In genomic region chr1:132641049-132641795, GRCm38 (mm10) we compare ENCODE assay signal across 11 mouse cellular contexts.
DNase-seq lines count a peak whose midpoint lies in the region; ATAC-seq and TF ChIP-seq lines count a peak whose summit lies in the region.
"Had no signal": no experiment of that assay in that cellular context is flagged by ENCODE, and none has a peak within 500 bp of the region (broad histone marks: within the 10 kb centered on the region; RNA-seq: fewer than 3 reads in every experiment).

No protein-coding gene starts in this region.

- H3K4me1 ChIP-seq in hindbrain, embryonic 12.5 days = peaks cover 34% of the 10 kb centered on the region
- H3K4me1 ChIP-seq in midbrain, postnatal 0 days (ENCODE audit: insufficient read depth, low read length) = 0 out of 2 replicates have a peak, but pooled peaks cover 8% of the 10 kb centered on the region
- H3K4me1 ChIP-seq: lung, embryonic 15.5 days; stomach, embryonic 15.5 days had no signal

- peak overlapping the region; percentile 11; the same call in 1 of the 2 replicates for H3K4me2 ChIP-seq in hindbrain, embryonic 12.5 days (replicated peaks)
- no peak overlapping the region for H3K4me2 ChIP-seq in midbrain, postnatal 0 days (ENCODE audit: low read depth, low read length, poor library complexity, severe bottlenecking)
- H3K4me2 ChIP-seq: lung, embryonic 15.5 days; stomach, embryonic 15.5 days had no signal

- H3K36me3 ChIP-seq in hindbrain, embryonic 12.5 days = 0 out of 2 replicates have a peak, but pooled peaks cover 4% of the 10 kb centered on the region
- H3K36me3 ChIP-seq in midbrain, postnatal 0 days (ENCODE audit: insufficient read depth, low read length) = peaks cover 16% of the 10 kb centered on the region
- H3K36me3 ChIP-seq: lung, embryonic 15.5 days; stomach, embryonic 15.5 days had no signal

- peak; percentile 70 for DNase-seq in layer of hippocampus, adult 9-11 months
- no peak for DNase-seq in layer of hippocampus, adult 11-12 months (ENCODE audit: low spot score)
- DNase-seq in embryo, embryonic 10.5 days (ENCODE audit: low spot score) = peak; percentile 22
- peak; percentile 92 for DNase-seq in midbrain, postnatal 0 days (ENCODE audit: low spot score)
- no peak for DNase-seq in T-cell, adult 2 months (ENCODE audit: low spot score)
- DNase-seq in lung, postnatal 25 days (ENCODE audit: low spot score) = no peak
- DNase-seq in left cerebral cortex, adult 11 months (ENCODE audit: low spot score) = no peak
- DNase-seq: adrenal gland, postnatal 14 days had no signal

- peak; percentile 92 for ATAC-seq in hindbrain, embryonic 12.5 days (ENCODE audit: low FRiP score)
- ATAC-seq in midbrain, postnatal 0 days (ENCODE audit: low FRiP score) = peak; percentile 85

- H3K27ac ChIP-seq in hindbrain, embryonic 12.5 days = peak overlapping the region; percentile 85
- H3K27ac ChIP-seq in midbrain, postnatal 0 days (ENCODE audit: low read depth, low read length) = peak overlapping the region; percentile 67
- H3K27ac ChIP-seq: lung, embryonic 15.5 days; stomach, embryonic 15.5 days had no signal

- no peak overlapping the region for H3K4me3 ChIP-seq in hindbrain, embryonic 12.5 days
- no peak overlapping the region for H3K4me3 ChIP-seq in midbrain, postnatal 0 days (ENCODE audit: low read depth, low read length)
- H3K4me3 ChIP-seq: lung, embryonic 15.5 days; stomach, embryonic 15.5 days had no signal

- H3K27me3 ChIP-seq in hindbrain, embryonic 12.5 days = no peaks in the 10 kb centered on the region
- no peaks in the 10 kb centered on the region for H3K27me3 ChIP-seq in midbrain, postnatal 0 days (ENCODE audit: insufficient read depth, low read length)
- H3K27me3 ChIP-seq: lung, embryonic 15.5 days; stomach, embryonic 15.5 days had no signal

- no peak overlapping the region for H3K9ac ChIP-seq in hindbrain, embryonic 12.5 days
- no peak overlapping the region for H3K9ac ChIP-seq in midbrain, postnatal 0 days (replicated peaks; ENCODE audit: low read length, poor library complexity, severe bottlenecking)
- H3K9ac ChIP-seq: lung, embryonic 15.5 days; stomach, embryonic 15.5 days had no signal

- no peak for TF ChIP-seq CTCF in midbrain, postnatal 0 days (IDR thresholded peaks at IDR 0.05)

- WGBS in hindbrain, embryonic 12.5 days = 53% methylated on average over 13 of the region's 13 CpGs
- 40% methylated on average over 13 of the region's 13 CpGs for WGBS in midbrain, postnatal 0 days

- no peaks in the 10 kb centered on the region for H3K9me3 ChIP-seq in hindbrain, embryonic 12.5 days (replicated peaks)
- H3K9me3 ChIP-seq in midbrain, postnatal 0 days (ENCODE audit: low read length) = no peaks in the 10 kb centered on the region
- H3K9me3 ChIP-seq: lung, embryonic 15.5 days; stomach, embryonic 15.5 days had no signal

Comparison
In these comparisons a context has a peak if more than half of its experiments do, and no peak if none do; other contexts are left out.
1. DNase-seq: peak in layer of hippocampus, adult 9-11 months (single experiment), embryo, embryonic 10.5 days (single experiment) and midbrain, postnatal 0 days (single experiment); none in layer of hippocampus, adult 11-12 months (single experiment), T-cell, adult 2 months (single experiment), lung, postnatal 25 days (single experiment) and left cerebral cortex, adult 11 months (single experiment).